Mouse (Mus musculus): Measurements from ENCODE around the gene Rnf121.
"Not testable (repeated sequence)": the region's sequence is repeated elsewhere in the genome, so short reads cannot be mapped to it uniquely, and the experiment has no call there.

Gene Rnf121

DNA sequence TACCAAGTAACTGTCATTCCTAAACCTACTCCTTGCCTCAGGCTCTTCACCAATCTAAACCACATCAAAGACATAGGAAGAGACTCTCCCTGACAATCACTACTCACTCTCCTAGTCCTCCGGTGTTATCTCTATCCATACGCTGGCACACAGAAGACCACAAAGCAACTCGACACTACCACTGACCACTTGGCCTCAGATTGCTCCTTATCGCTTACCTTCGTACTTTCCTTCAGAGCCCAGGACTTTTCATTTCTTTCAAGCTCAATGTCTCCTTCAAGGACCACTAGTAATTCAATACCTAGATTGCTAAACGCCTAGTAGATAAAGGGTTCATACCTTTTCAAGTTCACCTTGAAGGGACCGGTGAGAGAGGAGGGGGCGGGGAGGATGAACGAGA lies 1.4 kb downstream of the Rnf121 start:
- DNase-seq: no peak

DNA sequence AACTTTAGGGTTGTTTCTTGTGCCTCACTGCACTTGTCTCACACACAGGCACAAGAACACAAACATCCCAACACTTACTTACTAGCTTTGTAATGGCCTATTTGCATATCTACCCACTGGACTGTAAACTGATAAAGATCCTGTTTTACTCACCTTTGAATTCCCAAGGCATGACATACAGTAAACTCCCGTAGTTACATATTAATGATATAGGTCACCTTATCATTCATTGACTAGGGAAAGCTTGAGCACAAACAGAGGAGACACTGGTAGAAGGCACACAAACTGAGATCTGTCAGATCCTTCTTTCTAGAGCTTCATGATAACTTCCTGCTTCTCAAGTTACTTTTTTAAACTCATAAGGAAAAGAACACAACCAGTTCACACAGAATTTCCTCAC lies 3.1 kb downstream of the Rnf121 start:
- no peak for DNase-seq

DNA sequence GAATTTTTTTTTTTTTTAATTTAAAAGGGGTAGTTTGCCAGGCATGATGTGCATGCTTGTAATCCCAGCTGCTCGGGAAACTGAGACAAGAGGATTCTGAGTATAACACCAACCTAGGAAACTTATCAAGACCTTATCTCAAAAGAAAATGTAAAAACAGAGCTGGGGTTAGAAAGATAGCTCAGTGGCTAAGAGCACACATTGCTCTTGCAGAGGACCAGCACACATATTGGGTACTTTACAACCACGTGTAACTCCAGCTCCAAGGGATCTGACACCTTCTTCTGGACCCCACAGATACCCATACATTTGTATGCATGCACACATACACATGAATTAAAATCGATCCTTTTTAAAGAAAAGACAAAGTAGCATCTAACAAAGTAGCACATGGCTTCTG lies 3.9 kb downstream of the Rnf121 start:
- DNase-seq: no peak

DNA sequence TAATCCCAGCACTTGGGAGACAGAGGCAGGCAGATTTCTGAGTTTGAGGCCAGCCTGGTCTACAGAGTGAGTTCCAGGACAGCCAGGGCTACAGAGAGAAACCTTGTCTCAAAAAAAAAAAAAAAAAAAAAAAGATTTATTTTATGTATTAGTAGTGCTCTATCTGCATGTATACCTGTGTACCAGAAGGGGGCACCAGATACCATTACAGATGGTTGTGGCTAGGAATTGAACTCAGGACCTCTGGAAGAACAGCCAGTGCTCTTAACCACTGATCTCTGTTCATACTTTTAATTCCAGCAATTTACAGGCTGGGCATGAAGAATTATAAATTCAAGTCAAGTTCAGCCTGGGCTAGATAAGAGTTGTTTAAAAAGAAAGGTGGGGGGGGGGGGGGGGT lies 16.7 kb downstream of the Rnf121 start:
- peak; percentile 23 for DNase-seq

DNA sequence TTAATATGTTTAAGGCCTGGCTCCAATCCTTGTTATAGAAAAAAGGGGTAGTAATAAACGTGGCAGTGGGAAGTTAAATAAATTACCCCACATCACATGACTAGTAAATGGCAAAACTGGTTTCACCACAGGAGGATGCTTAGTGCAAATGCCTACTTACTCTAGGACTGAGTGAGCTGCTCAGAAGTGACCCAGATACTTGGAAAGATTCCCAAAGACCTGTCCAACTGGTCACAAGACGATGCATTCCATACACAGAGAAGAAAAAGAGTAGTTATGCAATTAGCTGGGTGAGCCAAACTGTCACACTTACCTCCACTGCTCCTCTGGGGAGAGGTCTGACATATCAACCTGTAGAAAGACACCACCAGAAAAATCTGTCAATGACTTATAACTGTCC lies 23.0 kb downstream of the Rnf121 start:
- peak; percentile 56 for DNase-seq

DNA sequence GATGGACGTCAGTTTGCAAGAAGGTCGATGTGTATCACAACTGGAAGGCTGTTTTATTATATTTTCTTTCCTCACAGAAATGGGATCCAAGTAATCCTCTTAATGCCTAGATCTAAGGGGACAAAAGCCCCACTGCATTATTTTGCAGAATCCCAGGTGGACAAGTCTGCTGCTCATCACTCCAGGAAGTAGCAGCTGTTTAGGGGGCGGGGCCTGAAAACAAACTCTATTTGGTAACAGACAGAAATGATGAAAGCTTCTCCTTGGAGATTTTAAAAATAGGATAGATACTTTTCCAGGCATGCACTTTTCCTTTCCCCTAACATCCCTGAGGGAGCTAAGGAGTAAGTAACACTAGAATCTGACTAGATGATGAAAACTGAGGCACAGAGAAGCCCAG lies 28.0 kb downstream of the Rnf121 start:
- no peak for DNase-seq

DNA sequence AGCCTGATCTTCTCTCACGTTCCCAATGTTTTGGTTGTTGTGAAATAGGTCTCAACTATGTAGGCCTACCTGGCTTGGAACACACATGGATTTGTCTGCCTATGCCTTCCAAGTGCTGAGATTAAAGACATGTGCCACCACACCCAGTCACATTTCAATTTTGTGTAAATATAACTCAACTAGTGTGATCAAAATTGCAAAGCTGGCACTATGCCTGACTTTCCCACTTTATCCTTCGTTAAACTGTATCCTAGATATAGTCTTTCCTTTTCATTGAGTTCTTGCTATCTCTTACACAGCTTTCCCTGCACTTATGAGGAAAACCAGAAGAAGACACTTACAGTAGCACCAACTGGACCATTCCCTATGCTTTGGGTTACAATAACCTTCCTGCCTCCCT lies 29.7 kb downstream of the Rnf121 start:
- DNase-seq: peak; percentile 15

DNA sequence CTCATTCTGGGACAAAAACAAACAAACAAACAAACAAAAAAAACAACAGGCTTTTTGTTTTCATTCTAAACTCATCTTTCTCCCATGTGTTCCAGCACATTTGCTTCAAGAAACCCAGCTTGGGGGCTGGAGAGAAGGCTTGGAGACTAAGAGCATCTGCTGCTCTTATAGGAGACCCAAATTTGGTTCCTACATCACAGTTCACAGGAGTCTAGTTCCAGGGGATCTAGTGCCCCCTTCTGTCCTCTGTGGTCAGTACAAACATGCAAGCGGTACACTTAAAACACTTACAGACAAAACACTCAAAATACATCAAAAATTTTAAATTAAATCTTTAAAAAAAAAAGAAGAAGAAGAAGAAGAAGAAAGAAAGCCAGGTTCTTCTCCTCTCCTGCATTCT lies 30.4 kb downstream of the Rnf121 start:
- DNase-seq: peak; percentile 54

DNA sequence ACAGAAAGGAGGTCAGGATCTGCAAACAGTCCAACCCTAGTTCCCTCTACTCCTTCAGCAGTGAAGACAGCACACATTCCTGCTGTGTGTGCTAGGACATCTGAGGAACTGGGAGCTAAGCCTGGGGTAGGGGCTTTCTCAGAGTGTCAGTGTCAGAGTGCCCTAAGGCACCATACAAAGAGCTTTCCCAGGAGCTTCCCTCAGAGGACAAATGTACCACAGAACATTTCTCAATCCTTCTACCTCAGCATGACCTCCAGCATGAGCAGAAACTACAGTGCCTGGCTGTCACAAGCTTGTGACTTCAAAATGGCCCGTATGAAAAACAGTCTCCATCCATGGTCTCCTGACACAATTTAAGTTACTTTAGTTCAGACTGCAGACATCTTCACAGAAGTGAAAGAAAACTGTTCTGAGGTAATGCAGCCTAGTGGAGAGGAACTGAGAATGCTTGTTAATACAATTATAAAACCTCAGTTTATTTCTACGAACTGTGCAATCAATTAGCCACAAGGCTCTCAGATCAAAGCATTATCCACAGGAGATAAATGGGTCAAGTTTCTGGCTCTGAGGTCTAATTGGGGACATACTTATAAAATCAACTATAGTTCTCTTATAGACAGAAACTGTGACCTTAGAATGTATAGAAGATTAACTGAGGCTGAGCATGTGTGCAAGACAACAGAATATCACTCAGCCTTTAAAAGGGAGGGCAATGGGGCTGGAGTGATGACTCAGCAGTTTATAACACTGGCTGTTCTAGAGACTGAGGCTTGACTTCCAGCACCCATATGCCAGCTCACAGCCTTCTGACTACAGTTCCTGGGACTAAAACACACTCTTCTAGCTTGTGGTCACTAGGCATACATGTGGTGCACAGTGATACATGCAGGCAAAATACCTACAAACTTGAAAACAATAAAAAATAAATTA lies 39.8 kb downstream of the Rnf121 start:
- DNase-seq: no peak

DNA sequence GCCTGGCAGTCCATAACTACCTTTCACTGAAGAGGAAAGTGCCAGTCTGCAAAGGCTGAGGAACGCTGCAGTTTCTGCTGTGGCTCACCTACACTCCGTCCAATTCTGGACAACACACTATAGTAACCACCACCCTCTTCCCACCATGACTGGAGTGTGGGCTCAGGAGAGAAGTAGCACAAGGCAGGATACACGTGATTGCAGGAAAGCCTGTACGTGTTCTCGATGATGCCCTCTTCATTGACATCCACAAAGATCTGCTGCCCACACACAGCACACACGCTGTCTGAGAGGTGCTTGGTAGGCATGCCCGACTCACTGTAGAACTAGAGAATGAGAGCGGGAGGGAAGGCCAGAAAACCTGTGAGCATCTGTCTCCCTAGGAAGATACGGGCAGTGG lies 41.4 kb downstream of the Rnf121 start:
- no peak for DNase-seq

DNA sequence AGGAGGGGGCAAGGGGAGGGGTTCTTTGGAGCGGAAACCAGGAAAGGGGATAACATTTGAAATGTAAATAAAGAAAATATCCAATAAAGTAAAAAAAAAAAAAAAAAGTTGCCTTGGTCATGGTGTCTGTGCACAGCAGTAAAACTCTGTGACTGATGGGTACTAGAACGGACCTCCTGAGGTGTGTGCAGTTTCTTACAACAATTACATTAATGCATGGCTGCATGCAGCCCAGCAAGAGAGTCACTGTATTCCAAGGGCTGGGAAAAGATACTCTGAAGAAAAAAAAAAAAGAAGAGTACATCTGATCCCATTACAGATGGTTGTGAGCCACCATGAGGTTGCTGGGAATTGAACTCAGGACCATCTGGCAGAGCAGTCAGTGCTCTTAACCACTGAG lies 44.3 kb downstream of the Rnf121 start:
- not testable (repeated sequence) for DNase-seq

DNA sequence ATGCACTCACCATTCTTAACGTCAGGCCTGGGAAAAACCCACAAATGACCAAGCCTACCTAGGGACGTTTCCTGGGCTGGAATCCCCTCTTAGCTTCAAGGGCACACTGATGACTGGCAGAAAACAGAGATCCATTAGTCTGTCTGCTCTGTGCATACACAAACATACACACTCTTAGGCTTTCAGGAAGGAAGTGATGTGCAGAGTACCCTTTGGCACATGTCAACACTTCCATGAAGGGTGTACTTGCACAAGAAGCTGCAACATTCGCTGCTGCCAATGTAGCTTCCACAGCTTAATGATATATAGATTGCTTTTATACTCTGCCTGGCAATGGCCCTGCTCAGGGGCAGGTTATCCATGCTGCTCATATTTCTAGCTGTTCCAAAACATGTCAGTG lies 45.9 kb downstream of the Rnf121 start:
- DNase-seq: no peak

DNA sequence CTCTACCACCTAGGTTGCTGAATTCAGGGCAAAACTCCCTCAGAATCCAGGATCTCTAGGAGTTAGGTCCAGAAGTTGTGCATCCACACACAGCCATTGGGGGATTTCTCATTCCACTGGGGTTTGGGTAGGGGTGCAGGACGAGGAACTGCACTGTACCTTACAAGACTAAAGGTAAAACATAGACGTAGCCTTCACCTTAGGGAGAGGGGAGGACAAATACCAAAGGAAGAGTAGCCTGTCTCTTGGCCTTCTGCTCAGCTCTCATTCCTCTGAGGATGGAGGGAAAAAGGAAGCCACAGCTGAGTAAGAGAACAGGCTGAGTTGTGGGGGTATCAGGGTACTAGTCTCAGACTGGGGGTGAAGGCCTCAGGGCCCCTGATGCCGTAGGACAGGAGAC lies 46.7 kb downstream of the Rnf121 start, which contains the start of gene Il18bp:
TSS of gene Il18bp (minus strand) at position 101 of the 400 bp plus-strand sequence.
- DNase-seq: no peak

DNA sequence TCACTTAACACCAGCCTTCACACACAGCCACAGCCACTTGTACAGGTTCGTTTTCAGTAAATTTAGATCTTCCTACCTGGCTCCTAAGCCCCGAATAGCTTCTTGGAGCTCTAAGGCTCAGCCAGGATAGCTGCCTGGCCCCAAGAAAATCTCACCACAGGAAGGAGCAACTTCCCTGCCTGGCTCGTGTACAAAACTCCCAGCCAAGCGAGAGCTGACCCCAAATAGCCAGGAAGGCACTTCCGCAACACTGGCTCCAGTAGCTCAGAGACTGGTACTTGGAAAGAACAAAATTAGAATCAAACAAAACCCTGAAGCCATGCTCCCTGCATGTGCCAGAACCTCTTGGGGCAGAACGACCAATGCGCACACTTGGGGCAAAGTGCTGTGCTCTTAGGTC lies 47.2 kb downstream of the Rnf121 start:
- peak; percentile 46 for DNase-seq

DNA sequence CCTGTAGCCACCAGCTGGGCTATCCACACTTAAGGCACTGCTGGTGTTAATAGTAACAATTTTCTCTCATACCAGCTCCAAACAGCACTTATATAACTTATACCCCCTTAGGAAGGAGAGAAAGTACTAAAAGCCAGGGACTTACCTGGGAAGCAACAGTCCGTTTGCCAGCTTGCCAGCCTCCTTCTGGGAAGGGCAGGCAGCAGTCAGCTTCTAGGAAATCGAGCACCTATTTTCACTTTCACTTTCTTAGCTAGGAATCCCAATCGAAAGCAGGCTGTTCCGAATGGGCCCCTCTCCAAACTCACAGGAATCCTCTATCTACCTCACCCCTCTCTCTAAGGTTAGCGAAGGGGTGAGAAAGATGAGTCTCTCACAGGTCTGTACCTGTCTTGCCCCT lies 47.8 kb downstream of the Rnf121 start:
- DNase-seq: peak; percentile 54

DNA sequence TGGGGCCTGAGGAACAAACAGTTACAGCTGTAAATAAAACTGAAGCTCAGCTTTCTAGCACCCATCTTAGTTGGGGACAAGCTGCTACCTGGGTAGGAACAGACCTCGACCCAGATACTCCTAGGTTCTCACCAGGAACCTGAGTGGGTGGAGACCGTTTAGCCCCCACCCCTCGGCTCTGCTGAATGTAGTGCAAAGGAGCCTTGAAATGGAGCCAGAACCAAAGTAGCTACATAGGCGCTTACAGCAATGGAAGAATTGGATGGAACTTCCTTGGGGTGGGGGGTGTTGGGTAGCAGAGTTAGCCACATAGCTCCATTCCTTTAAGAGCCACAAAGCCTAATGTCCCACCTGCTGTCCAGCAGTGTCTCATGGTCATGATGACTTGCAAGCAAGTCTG lies 48.3 kb downstream of the Rnf121 start:
- peak; percentile 14 for DNase-seq

DNA sequence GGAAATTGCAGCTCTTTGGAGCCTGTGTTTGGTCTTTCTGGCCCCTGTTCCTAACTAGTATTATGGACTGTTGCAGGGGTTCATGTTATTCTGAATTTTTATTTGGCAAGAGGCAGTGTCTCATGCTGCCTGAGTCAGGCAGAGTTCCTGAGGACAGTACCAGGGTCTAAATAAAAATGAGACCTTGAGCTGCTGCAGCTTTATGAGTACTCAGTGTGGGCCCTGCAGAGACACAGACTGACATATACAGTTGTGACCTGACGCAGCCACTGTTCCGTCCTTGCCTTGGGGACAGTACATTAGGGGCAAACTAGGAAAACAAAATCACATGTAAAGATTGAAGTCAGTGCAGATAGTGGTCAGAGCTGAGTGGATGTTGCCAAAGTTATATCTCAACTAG lies 50.3 kb downstream of the Rnf121 start:
- DNase-seq: no peak

DNA sequence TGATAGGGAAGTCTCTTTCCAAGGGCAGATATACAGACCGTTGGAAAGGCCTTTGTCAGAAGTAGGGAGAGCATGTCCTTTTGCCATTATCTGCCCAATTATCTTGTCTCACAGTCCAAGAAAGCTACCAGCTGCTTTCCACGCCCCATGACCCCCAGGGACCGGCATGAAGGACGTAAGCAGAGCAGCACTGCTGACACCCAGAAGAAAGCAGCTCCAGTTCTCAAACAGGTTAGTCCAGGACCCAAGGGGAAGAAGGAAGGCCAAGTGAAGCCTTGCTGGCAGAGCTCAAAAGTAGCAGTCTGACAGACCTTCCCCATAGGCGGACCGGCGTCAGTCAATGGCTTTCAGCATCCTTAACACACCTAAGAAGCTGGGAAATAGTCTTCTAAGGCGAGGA lies 51.9 kb downstream of the Rnf121 start:
- no peak for DNase-seq

DNA sequence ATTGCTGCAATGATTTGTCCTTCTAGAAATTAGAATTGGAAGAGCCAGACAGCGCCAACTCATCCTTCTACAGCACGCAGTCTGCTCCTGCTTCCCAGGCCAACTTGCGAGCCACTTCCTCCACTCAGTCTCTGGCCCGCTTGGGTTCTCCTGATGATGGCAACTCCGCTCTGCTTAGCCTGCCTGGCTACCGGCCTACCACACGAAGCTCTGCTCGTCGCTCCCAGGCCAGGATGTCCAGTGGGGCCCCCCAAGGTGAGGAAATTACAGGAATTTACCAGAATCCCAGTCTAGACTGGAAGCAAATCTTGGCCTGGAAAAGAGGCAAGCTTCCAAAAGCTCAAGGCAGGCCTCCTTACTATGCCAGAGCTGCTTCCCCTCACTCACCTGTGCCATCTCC lies 53.4 kb downstream of the Rnf121 start:
- DNase-seq: no peak

DNA sequence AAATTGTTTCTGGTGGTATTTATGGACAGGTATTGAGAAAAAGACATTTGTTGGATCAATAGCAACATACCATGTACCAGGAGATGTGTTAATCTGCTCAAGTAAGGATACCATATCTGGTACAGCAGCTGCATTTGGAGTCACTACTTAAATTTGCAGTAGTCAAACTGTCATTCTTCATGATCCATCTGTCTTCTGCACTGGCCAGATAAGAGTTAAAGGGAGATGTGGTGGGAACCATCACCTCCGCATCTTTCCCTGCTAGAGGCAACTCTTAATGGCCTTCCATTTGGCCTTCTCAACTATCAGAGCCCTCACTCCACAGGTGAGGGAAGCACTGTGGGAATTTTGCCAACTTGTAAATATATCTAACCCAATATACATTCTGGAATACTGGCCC lies 58.7 kb downstream of the Rnf121 start:
- DNase-seq: no peak

DNA sequence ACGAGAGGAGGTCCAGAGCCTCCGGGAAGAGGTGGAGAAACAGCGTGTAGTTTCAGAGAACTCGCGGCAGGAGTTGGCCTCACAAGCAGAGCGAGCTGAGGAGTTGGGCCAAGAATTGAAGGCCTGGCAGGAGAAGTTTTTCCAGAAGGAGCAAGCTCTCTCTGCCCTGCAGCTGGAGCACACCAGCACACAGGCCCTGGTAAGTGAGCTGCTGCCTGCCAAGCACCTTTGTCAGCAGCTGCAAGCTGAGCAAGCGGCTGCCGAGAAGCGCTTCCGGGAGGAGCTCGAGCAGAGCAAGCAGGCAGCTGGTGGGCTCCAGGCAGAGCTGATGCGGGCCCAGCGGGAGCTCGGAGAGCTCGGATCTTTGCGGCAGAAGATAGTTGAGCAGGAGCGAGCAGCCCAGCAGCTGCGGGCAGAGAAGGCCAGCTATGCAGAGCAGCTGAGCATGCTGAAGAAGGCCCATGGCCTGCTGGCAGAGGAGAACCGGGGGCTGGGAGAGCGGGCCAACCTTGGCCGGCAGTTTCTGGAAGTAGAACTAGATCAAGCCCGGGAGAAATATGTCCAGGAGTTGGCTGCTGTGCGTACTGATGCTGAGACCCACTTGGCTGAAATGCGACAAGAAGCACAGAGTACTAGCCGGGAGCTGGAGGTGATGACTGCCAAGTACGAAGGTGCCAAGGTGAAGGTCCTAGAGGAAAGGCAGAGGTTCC lies 64.2 kb downstream of the Rnf121 start:
- peak; percentile 44 for DNase-seq

DNA sequence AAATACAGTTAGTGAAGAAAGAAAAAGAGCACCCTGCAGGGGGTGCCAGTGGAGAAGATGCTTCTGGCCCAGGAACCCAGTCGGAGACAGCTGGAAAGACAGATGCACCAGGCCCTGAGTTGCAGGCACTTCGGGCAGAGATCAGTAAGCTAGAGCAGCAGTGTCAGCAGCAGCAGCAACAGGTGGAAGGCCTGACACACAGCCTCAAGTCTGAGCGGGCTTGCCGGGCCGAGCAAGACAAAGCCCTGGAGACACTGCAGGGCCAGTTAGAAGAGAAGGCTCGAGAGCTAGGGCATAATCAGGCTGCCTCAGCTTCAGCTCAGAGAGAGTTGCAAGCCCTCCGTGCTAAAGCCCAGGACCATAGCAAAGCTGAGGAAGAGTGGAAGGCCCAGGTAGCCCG lies 65.0 kb downstream of the Rnf121 start:
- no peak for DNase-seq

DNA sequence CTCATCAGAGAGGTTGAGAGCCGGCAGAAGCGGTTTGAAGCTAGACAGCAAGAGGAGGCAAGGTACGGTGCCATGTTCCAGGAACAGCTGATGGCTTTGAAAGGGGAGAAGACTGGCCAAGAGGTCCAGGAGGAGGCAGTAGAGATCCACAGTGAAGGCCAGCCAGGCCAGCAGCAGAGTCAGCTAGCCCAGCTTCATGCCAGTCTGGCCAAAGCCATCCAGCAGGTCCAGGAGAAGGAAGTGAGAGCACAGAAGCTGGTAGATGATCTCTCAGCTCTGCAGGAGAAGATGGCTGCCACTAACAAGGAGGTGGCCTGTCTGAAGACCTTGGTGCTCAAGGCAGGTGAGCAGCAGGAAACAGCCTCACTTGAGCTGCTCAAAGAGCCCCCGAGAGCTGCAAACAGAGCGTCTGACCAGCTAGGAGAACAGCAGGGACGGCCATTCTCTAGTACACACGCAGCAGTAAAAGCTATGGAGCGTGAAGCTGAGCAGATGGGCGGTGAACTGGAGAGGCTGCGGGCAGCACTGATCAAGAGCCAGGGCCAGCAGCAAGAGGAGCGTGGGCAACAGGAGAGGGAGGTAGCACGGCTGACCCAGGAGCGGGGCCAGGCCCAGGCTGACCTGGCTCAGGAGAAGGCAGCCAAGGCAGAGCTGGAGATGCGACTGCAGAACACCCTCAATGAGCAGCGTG lies 65.7 kb downstream of the Rnf121 start:
- no peak for DNase-seq

Measured in lung, postnatal 36 days (tissue).